Comparison of ENCODE assay signal across 13 mouse cellular contexts in genomic region chr19:60773366-60773765, GRCm38 (mm10).
"Had no signal": no experiment of that assay in that cellular context is flagged by ENCODE, and none has a peak within 500 bp of the region (broad histone marks: within the 10 kb centered on the region; RNA-seq: fewer than 3 reads in every experiment).

No protein-coding gene starts in this region.

- H3K27ac ChIP-seq: limb, embryonic 15.5 days; liver, embryonic 14.5 days; midbrain, embryonic 13.5 days; neural tube, embryonic 15.5 days had no signal

- H3K9ac ChIP-seq: limb, embryonic 15.5 days; liver, embryonic 14.5 days; midbrain, embryonic 13.5 days; neural tube, embryonic 15.5 days had no signal

- DNase-seq: kidney, postnatal 25 days; layer of hippocampus, postnatal 36 days; lung, adult 18-20 months; retina, postnatal 1 day; right cerebral cortex, postnatal 4 days; spleen, adult 18-20 months; thymus, adult 18-20 months; thymus, postnatal 14 days had no signal

- H3K27me3 ChIP-seq: limb, embryonic 15.5 days; midbrain, embryonic 13.5 days; neural tube, embryonic 15.5 days had no signal

- H3K4me3 ChIP-seq: limb, embryonic 15.5 days; midbrain, embryonic 13.5 days; myocyte; neural tube, embryonic 15.5 days had no signal

- H3K4me1 ChIP-seq: limb, embryonic 15.5 days; midbrain, embryonic 13.5 days; neural tube, embryonic 15.5 days had no signal
